Mouse (Mus musculus): Measurements from ENCODE around the gene Aqp7. TPM values are rescaled to one million over a fixed set of nuclear protein-coding genes. Genes with fewer than 3 reads are reported as not detected.
"Not testable (repeated sequence)": the region's sequence is repeated elsewhere in the genome, so short reads cannot be mapped to it uniquely, and the experiment has no call there.

Aqp7 gene
- 124 and 138 TPM in 2 replicates for polyA plus RNA-seq (2012; ENCODE audit: insufficient read depth, insufficient read length, missing spikeins)

GRCm38 (mm10) chr4:41047524-41048271, at the start of gene Aqp7:
Aqp7 (minus strand) TSS chr4:41048139.
- H3K27ac ChIP-seq (replicated peaks; ENCODE audit: low read depth, low read length): peak within 1 kb of the TSS; percentile 98
- H3K4me3 ChIP-seq (ENCODE audit: insufficient read depth, low read depth, low read length): peak within 1 kb of the TSS; percentile 85
- peaks cover 17% of the 10 kb centered on the region for H3K4me1 ChIP-seq (ENCODE audit: control insufficient read depth, insufficient read depth, insufficient read length, low read length)

DNA sequence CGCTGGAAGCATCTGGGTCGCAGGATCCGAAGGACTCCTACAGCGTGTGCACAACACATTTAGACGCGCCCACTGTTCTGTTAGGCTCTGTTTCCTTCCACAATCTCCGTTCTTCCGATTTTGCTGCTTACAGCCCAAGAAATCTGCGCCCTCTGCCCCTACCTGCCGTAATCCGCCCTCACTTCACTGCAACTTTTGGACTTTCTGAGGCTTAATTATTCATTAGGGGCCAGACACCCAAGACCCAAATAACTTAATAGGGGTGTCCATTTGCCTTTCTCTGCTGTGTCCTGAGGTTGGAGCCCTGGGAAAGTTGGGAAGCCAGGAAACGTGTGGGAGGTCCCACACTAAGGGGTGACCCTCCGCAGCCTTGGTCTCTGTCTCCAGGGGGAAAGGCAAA, 49.4 kb upstream of the Aqp7 start:
- Histone ChIP-seq H3K4me1 (ENCODE audit: control insufficient read depth, insufficient read depth, insufficient read length, low read length) (no peaks in the 10 kb centered on the region; the same call in 1 of the 2 replicates), H3K27ac (replicated peaks; ENCODE audit: low read depth, low read length) (no peak overlapping the region), H3K4me3 (ENCODE audit: insufficient read depth, low read depth, low read length) (no peak overlapping the region)

DNA sequence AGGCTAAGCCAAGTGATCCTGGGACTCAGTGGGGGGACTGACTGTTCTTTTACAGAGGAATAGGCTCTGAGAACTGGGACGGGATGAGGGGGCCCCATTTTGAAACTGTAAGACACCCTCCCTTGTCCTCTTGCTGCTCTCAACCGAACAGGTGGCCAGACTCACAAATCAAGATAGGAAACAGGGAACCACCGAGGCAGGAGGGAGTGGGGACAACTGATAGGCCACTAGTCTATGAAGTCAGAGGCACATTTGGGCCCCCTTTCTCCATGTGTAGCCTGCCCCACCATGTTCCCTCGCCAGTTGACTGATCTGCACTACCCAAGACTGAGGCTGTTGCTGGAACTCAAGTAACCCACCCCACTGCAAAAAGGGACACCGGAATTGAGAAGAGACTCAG, 48.9 kb upstream of the Aqp7 start:
- Histone ChIP-seq H3K4me1 (ENCODE audit: control insufficient read depth, insufficient read depth, insufficient read length, low read length) (no peaks in the 10 kb centered on the region; the same call in 1 of the 2 replicates), H3K27ac (replicated peaks; ENCODE audit: low read depth, low read length) (no peak overlapping the region), H3K4me3 (ENCODE audit: insufficient read depth, low read depth, low read length) (no peak overlapping the region)

DNA sequence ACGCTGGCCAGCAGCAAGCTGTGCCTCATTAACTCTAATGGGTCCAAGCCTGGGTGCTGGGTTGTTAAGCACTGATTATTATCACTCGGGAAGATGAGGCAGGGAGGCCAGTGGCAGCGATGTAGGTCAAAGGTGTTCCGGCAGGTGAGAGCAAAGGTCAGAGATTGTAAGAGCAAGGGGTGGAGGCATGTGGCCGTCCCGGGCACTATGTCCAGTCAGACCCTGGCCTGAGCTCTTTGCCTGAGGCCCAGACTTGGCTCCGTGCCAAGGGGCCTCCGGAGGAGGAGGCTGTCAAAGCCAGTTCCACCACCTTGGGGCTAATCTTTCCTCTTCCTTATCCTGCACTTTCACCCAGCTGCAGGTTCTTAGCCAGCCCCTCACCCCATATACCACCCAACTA, 48.2 kb upstream of the Aqp7 start:
- no peaks in the 10 kb centered on the region; the same call in 1 of the 2 replicates for H3K4me1 ChIP-seq (ENCODE audit: control insufficient read depth, insufficient read depth, insufficient read length, low read length)

DNA sequence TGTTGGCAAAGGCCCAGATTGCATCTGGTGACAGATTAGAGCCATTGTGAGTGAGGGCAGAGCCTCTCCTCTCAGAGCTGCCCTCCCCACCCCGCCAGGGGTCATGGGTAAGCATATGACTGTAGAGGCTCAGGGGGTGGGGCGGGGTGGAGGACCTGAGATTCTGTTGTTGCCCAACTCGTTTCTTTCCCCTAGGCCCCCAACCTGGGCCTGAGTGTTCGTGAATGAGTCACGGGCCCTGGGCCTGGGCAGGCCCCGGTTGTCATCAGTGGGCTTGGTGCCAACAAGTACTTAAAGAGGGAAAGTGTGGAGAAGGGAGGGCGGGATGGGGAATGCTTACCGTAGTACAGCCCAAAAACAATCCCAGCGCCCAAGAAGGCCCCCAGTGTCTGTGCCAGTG, 46.4 kb upstream of the Aqp7 start:
- Histone ChIP-seq H3K4me1 (ENCODE audit: control insufficient read depth, insufficient read depth, insufficient read length, low read length) (no peaks in the 10 kb centered on the region; the same call in 1 of the 2 replicates), H3K4me3 (ENCODE audit: insufficient read depth, low read depth, low read length) (no peak overlapping the region), H3K27ac (replicated peaks; ENCODE audit: low read depth, low read length) (no peak overlapping the region)

More for the DNA sequence above, 48.2 kb upstream of the Aqp7 start:
- Histone ChIP-seq H3K27ac (replicated peaks; ENCODE audit: low read depth, low read length) (no peak overlapping the region), H3K4me3 (ENCODE audit: insufficient read depth, low read depth, low read length) (no peak overlapping the region)

DNA sequence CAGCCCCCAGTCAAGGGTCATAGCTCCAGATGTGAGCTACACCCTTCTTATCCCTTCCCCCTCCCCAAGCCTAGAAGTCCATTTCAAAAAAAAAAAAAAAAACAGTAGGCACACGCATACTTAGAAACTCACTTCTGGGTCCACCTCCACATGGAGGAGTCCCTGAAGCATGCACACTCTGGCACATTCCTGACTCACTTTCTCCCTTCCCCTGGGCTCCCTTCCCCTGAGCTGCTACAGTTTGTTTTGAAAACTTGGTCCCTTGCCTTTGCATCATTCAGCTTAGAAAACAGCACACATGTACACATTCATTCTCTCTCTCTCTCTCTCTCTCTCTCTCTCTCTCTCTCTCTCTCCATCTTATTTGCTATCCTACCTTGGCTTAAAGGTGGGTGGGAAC, 45.0 kb upstream of the Aqp7 start:
- H3K4me1 ChIP-seq (ENCODE audit: control insufficient read depth, insufficient read depth, insufficient read length, low read length): no peaks in the 10 kb centered on the region; the same call in 1 of the 2 replicates
- no peak overlapping the region for H3K27ac ChIP-seq (replicated peaks; ENCODE audit: low read depth, low read length)
- no peak overlapping the region for H3K4me3 ChIP-seq (ENCODE audit: insufficient read depth, low read depth, low read length)

- no peak overlapping the region for H3K27ac ChIP-seq (replicated peaks; ENCODE audit: low read depth, low read length)
- H3K4me3 ChIP-seq (ENCODE audit: insufficient read depth, low read depth, low read length): no peak overlapping the region
- no peaks in the 10 kb centered on the region for H3K4me1 ChIP-seq (ENCODE audit: control insufficient read depth, insufficient read depth, insufficient read length, low read length)
Observed at GRCm38 (mm10) chr4:41091391-41091790, 43.5 kb upstream of the Aqp7 start.

DNA sequence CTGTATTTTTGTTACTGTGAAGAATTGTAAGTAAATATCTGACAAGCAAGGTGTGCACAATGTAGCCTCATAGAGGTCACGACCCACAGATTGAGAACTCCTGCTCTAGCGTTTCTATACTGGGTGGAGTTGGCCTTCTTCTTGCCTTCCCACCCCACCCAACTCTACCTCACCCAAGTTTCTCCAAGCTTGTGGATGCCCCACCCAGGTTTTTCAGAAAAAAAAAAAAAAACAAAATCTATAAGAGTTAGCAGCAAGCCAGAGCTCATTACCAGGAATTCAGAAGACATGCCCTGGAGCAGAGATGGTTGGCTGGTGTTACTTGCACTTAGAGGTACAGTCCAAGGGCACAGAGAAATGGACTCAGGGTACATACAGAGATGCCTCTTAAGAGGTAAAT, 41.8 kb upstream of the Aqp7 start:
- Histone ChIP-seq H3K4me3 (ENCODE audit: insufficient read depth, low read depth, low read length) (no peak overlapping the region), H3K4me1 (ENCODE audit: control insufficient read depth, insufficient read depth, insufficient read length, low read length) (no peaks in the 10 kb centered on the region)

GRCm38 (mm10) chr4:41089189-41089588, 41.2 kb upstream of the Aqp7 start:
- no peaks in the 10 kb centered on the region for H3K4me1 ChIP-seq (ENCODE audit: control insufficient read depth, insufficient read depth, insufficient read length, low read length)
- no peak overlapping the region for H3K4me3 ChIP-seq (ENCODE audit: insufficient read depth, low read depth, low read length)
- no peak overlapping the region for H3K27ac ChIP-seq (replicated peaks; ENCODE audit: low read depth, low read length)

More for the DNA sequence above, 41.8 kb upstream of the Aqp7 start:
- H3K27ac ChIP-seq (replicated peaks; ENCODE audit: low read depth, low read length): no peak overlapping the region

DNA sequence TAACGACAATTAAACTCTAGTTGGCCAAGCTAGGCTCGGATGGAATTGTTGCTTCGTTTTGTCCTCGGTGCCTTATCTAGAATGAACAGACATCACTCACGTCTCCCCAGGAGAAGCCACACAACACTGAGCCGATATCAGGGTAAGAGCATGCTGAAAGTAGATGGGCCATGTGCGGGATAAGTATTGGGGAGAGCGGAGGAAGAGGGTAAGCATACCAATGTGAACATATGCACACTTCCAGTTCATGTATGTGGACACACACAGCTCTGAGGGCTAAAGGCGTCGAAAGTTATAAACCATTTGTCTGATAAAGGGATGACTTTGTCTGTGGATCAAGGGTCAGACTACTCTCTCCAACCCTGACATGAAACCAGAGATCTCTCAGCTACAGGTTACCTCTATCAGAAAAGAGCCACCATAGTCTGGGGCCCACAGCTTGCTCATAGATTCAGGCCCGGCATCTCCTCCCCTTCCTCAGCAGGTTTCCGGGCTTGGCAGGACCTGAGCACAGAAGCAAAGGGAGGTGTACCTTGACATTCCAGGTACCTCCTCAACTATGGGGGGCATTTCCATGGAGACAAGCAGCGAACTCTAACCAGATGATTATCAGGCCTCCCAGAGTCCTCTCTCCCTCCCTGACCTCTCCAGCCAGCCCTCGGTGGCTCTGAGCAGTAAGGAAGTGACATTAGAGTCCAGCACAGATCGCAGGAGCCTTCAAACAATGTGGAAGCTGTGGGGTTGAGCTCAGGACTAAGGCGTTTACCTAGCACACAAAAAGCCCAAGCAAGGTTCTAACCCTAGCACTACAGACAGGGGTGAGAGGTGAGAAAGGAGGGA, 39.7 kb upstream of the Aqp7 start:
- Histone ChIP-seq H3K4me1 (ENCODE audit: control insufficient read depth, insufficient read depth, insufficient read length, low read length) (no peaks in the 10 kb centered on the region), H3K27ac (replicated peaks; ENCODE audit: low read depth, low read length) (no peak overlapping the region)

GRCm38 (mm10) chr4:41086947-41087346, 39.0 kb upstream of the Aqp7 start:
- H3K4me1 ChIP-seq (ENCODE audit: control insufficient read depth, insufficient read depth, insufficient read length, low read length): no peaks in the 10 kb centered on the region
- H3K4me3 ChIP-seq (ENCODE audit: insufficient read depth, low read depth, low read length): no peak overlapping the region
- no peak overlapping the region for H3K27ac ChIP-seq (replicated peaks; ENCODE audit: low read depth, low read length)

More for the DNA sequence above, 39.7 kb upstream of the Aqp7 start:
- no peak overlapping the region for H3K4me3 ChIP-seq (ENCODE audit: insufficient read depth, low read depth, low read length)

DNA sequence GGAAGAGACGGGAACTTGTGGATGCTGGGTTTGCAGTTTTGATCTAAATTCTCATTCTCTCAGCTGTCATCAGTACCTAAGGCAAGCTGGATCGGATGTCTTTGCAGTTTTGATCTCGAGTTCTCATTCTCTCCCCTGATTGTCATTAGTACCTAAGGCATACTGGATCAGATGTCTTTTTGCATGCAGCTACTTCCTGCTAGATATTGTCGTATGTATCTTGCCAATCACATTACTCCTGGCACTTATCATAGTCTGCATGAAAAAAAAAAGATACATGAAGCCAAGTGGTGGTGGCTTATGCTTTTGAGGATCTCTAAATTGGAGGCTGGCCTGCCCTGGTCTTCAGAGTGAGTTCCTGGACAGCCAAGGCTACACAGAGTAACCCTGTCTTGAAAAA, 36.9 kb upstream of the Aqp7 start:
- Histone ChIP-seq H3K4me1 (ENCODE audit: control insufficient read depth, insufficient read depth, insufficient read length, low read length) (no peaks in the 10 kb centered on the region), H3K27ac (replicated peaks; ENCODE audit: low read depth, low read length) (no peak overlapping the region), H3K4me3 (ENCODE audit: insufficient read depth, low read depth, low read length) (no peak overlapping the region)

GRCm38 (mm10) chr4:41082803-41083202, 34.9 kb upstream of the Aqp7 start:
- not testable (repeated sequence) for H3K27ac ChIP-seq (replicated peaks; ENCODE audit: low read depth, low read length); H3K4me3 ChIP-seq (ENCODE audit: insufficient read depth, low read depth, low read length); H3K4me1 ChIP-seq (ENCODE audit: control insufficient read depth, insufficient read depth, insufficient read length, low read length)

DNA sequence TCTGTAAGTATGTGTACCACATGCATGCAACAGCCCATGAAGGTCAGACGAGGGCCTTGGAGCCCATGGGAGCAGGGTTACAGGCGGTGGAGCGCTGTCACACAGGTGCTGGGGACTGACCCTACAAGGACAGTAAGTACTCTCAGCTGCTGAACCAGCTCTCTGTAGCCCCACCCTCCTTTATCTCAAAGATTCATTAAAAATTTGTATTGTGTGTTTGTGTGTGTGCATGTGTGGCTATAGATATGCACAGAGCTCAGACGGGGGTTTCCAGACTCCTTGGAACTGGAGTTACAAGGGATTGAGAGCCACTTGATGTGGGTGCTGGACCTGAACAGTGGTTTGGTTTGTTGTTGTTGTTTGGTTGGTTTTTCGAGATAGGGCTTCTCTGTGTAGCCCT, 33.8 kb upstream of the Aqp7 start:
- H3K4me3 ChIP-seq (ENCODE audit: insufficient read depth, low read depth, low read length): no peak overlapping the region

GRCm38 (mm10) chr4:41078726-41079125, 30.8 kb upstream of the Aqp7 start:
- Histone ChIP-seq H3K27ac (replicated peaks; ENCODE audit: low read depth, low read length) (no peak overlapping the region), H3K4me1 (ENCODE audit: control insufficient read depth, insufficient read depth, insufficient read length, low read length) (no peaks in the 10 kb centered on the region), H3K4me3 (ENCODE audit: insufficient read depth, low read depth, low read length) (no peak overlapping the region)

More for the DNA sequence above, 33.8 kb upstream of the Aqp7 start:
- no peak overlapping the region for H3K27ac ChIP-seq (replicated peaks; ENCODE audit: low read depth, low read length)
- H3K4me1 ChIP-seq (ENCODE audit: control insufficient read depth, insufficient read depth, insufficient read length, low read length): no peaks in the 10 kb centered on the region

Data from brown adipose tissue, adult 24 weeks (tissue).